Mouse (Mus musculus) thymus, adult 2 months (tissue): ENCODE data around the gene Nagpa. TPM values are rescaled to one million over a fixed set of nuclear protein-coding genes. Genes with fewer than 3 reads are reported as not detected.

Experiments
- DNase-seq: peaks from one replicate; pipeline ENCODE4 v3.0.0; 2021
- H3K27ac ChIP-seq: fragments of 200-500 bp; 2 replicates; pipeline ENCODE4 v1.5.1; 2012; ENCODE audit warnings: low read length, control low read depth; ENCODE audit not compliant: control insufficient read depth, insufficient read depth
- H3K27me3 ChIP-seq: fragments of 200-500 bp; 2 replicates; pipeline ENCODE4 v1.6.1; 2012; ENCODE audit warnings: mild to moderate bottlenecking, low read length, moderate library complexity, mixed read lengths; ENCODE audit not compliant: control insufficient read depth, insufficient read depth
- H3K36me3 ChIP-seq: fragments of 200-500 bp; 2 replicates; pipeline ENCODE4 v1.6.1; 2012; ENCODE audit warnings: mild to moderate bottlenecking, low read length, moderate library complexity; ENCODE audit not compliant: control insufficient read depth, insufficient read depth
- H3K4me1 ChIP-seq: fragments of 200-500 bp; replicated peaks from 2 replicates; pipeline ENCODE4 v1.6.1; 2012; ENCODE audit warnings: low read length; ENCODE audit not compliant: control insufficient read depth, insufficient read depth
- H3K4me3 ChIP-seq: fragments of 200-500 bp; 2 replicates; pipeline ENCODE4 v1.5.1; 2012; ENCODE audit warnings: mild to moderate bottlenecking, low read length, control low read depth, moderate library complexity; ENCODE audit not compliant: control insufficient read depth, insufficient read depth
- CTCF ChIP-seq: fragments of 200-500 bp; IDR thresholded peaks from 2 replicates; pipeline ENCODE4 v1.5.1; 2012; ENCODE audit warnings: mild to moderate bottlenecking, control low read depth, low read length, moderate library complexity, borderline replicate concordance; ENCODE audit not compliant: control insufficient read depth, poor library complexity, insufficient read depth; ENCODE audit errors: extremely low read depth
- POLR2A ChIP-seq: fragments of 200-500 bp; IDR thresholded peaks from 2 replicates; pipeline ENCODE4 v1.6.1; 2012; ENCODE audit warnings: mild to moderate bottlenecking, low read length, control low read depth, moderate library complexity; ENCODE audit not compliant: control insufficient read depth, poor library complexity, insufficient read depth; ENCODE audit errors: extremely low read depth
- WGBS: fragments of 180-500 bp; shearing (Covaris S2); methylation state at CpG from one replicate; pipeline ENCODE4 v1.1.7; 2018; 5-methylcytosine and 5-hydroxymethylcytosine counted together
- polyA plus RNA-seq: library from polyadenylated mRNA; depleted of rRNA; stranded (reverse); fragments of >200 nt; gene quantifications from 2 replicates; pipeline ENCODE4 v1.2.3, GENCODE M21; 2012

Nagpa gene
- polyA plus RNA-seq, 1 experiment: 59.7 TPM

GRCm38 (mm10) chr16:5205431-5205970 is 1.7 kb upstream of the Nagpa start:
- DNase-seq: no peak
- Histone ChIP-seq H3K27ac (no peak overlapping the region), H3K27me3 (no peaks in the 10 kb centered on the region), H3K36me3 (no peaks in the 10 kb centered on the region), H3K4me1 (peaks cover 4% of the 10 kb centered on the region; the same call in 1 of the 2 replicates), H3K4me3 (no peak overlapping the region)
- WGBS: 98% methylated on average over 5 of the region's 5 CpGs
- TF ChIP-seq POLR2A (no peak), CTCF (no peak)

GRCm38 (mm10) chr16:5203200-5203599 is 612 bp downstream of the Nagpa start:
- Histone ChIP-seq H3K27me3 (no peaks in the 10 kb centered on the region), H3K4me3 (peak overlapping the region; percentile 80), H3K4me1 (peaks cover 4% of the 10 kb centered on the region; the same call in 1 of the 2 replicates), H3K36me3 (no peaks in the 10 kb centered on the region), H3K27ac (peak overlapping the region; percentile 33; the same call in 1 of the 2 replicates)
- WGBS: under 1% methylated on average over 36 of the region's 36 CpGs
- TF ChIP-seq POLR2A (no peak), CTCF (no peak)
- DNase-seq: peak; percentile 30

GRCm38 (mm10) chr16:5202681-5203080 is 1.1 kb downstream of the Nagpa start:
- peaks cover 4% of the 10 kb centered on the region; the same call in 1 of the 2 replicates for H3K4me1 ChIP-seq
- no peaks in the 10 kb centered on the region for H3K36me3 ChIP-seq
- H3K4me3 ChIP-seq: peak overlapping the region; percentile 80
- WGBS: 11% methylated on average over 4 of the region's 4 CpGs
- H3K27me3 ChIP-seq: no peaks in the 10 kb centered on the region
- TF ChIP-seq CTCF (no peak), POLR2A (no peak)
- H3K27ac ChIP-seq: peak overlapping the region; percentile 33; the same call in 1 of the 2 replicates
- peak; percentile 44 for DNase-seq

GRCm38 (mm10) chr16:5195080-5195479 is 8.7 kb downstream of the Nagpa start:
- no peak for TF ChIP-seq POLR2A
- TF ChIP-seq CTCF: peak; percentile 62; the same call in 1 of the 2 replicates
- DNase-seq: peak; percentile 48
- H3K4me3 ChIP-seq: no peak overlapping the region
- H3K36me3 ChIP-seq: 0 out of 2 replicates have a peak, but pooled peaks cover 3% of the 10 kb centered on the region
- no peaks in the 10 kb centered on the region for H3K4me1 ChIP-seq
- WGBS: 54% methylated on average over 6 of the region's 6 CpGs
- H3K27ac ChIP-seq: no peak overlapping the region
- H3K27me3 ChIP-seq: no peaks in the 10 kb centered on the region

GRCm38 (mm10) chr16:5186234-5186633 is 17.6 kb downstream of the Nagpa start:
- Histone ChIP-seq H3K27ac (no peak overlapping the region), H3K36me3 (no peaks in the 10 kb centered on the region), H3K4me3 (no peak overlapping the region), H3K27me3 (no peaks in the 10 kb centered on the region), H3K4me1 (no peaks in the 10 kb centered on the region)
- no peak for TF ChIP-seq CTCF
- no peak for DNase-seq
- 46% methylated on average over 7 of the region's 7 CpGs for WGBS

- no peaks in the 10 kb centered on the region for H3K36me3 ChIP-seq
- no peaks in the 10 kb centered on the region for H3K27me3 ChIP-seq
- no peak for DNase-seq
- H3K4me3 ChIP-seq: no peak overlapping the region
- no peak for TF ChIP-seq CTCF
- no peak for TF ChIP-seq POLR2A
- WGBS: 82% methylated on average over 7 of the region's 7 CpGs
- no peak overlapping the region for H3K27ac ChIP-seq
- H3K4me1 ChIP-seq: no peaks in the 10 kb centered on the region
Measured at GRCm38 (mm10) chr16:5185691-5186090, 18.1 kb downstream of the Nagpa start.

- Histone ChIP-seq H3K4me1 (no peaks in the 10 kb centered on the region), H3K4me3 (no peak overlapping the region), H3K36me3 (no peaks in the 10 kb centered on the region), H3K27me3 (no peaks in the 10 kb centered on the region), H3K27ac (no peak overlapping the region)
- TF ChIP-seq CTCF (no peak), POLR2A (no peak)
- WGBS: 88% methylated on average over 5 of the region's 5 CpGs
- DNase-seq: no peak
Measured at GRCm38 (mm10) chr16:5184956-5185355, 18.9 kb downstream of the Nagpa start.
